Mouse (Mus musculus): Measurements from ENCODE around the gene Vmn1r9.

- no peak for TF ChIP-seq CTCF (IDR thresholded peaks at IDR 0.05; ENCODE audit: low read depth)
- no peak for TF ChIP-seq EP300 (optimal IDR thresholded peaks at IDR 0.05)
These were observed 31.9 kb upstream of the Vmn1r9 start for GRCm38 (mm10) chr6:57034674-57035073.

All from stomach, postnatal 0 days (tissue).